In the genomic region with DNA sequence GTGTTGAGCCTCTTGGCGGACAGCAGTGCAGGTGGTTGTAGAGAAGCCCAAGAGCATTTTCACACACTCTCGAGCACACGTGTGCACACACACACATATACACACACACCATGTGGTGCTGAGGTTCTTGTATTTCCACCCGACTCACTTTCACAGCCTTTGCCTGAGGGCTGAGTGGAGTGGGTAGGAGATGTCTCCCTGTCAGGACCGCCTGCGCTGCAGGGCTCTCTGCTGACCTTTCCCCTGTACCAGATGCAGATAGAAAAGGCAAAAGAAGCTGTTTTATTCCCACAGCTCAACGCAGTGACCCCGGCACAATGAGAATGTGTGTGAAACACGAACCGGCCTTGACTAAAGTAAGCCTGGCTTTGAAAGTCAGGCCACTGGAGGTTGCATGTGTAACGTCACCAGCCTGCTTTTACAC, we compare ENCODE assay signal across 17 mouse cellular contexts.
A peak's percentile ranks its signal among the peaks of the same experiment; 100 is the strongest.
DNase-seq lines count a peak whose midpoint lies in the region; ATAC-seq lines count a peak whose summit lies in the region.
"Had no signal": no experiment of that assay in that cellular context is flagged by ENCODE, and none has a peak within 500 bp of the region (broad histone marks: within the 10 kb centered on the region; RNA-seq: fewer than 3 reads in every experiment).

No protein-coding gene starts in this region.

- H3K4me2 ChIP-seq in limb, embryonic 11.5 days (ENCODE audit: low read depth, severe bottlenecking) = no peak overlapping the region
- peak overlapping the region; percentile 59 for H3K4me2 ChIP-seq in forebrain, embryonic 13.5 days
- no peak overlapping the region for H3K4me2 ChIP-seq in limb, embryonic 12.5 days
- H3K4me2 ChIP-seq in neural tube, embryonic 13.5 days = no peak overlapping the region; the same call in 1 of the 2 replicates
- no peak overlapping the region for H3K4me2 ChIP-seq in liver, embryonic 11.5 days
- H3K4me2 ChIP-seq: heart, embryonic 13.5 days had no signal

- no peaks in the 10 kb centered on the region for H3K36me3 ChIP-seq in limb, embryonic 11.5 days (ENCODE audit: control insufficient read depth, insufficient read depth, low read length)
- no peaks in the 10 kb centered on the region; the same call in 1 of the 2 replicates for H3K36me3 ChIP-seq in limb, embryonic 10.5 days
- no peaks in the 10 kb centered on the region for H3K36me3 ChIP-seq in forebrain, embryonic 13.5 days (ENCODE audit: poor library complexity, severe bottlenecking)
- 0 out of 2 replicates have a peak, but pooled peaks cover 3% of the 10 kb centered on the region for H3K36me3 ChIP-seq in limb, embryonic 12.5 days
- no peaks in the 10 kb centered on the region for H3K36me3 ChIP-seq in neural tube, embryonic 13.5 days
- H3K36me3 ChIP-seq in liver, embryonic 11.5 days (ENCODE audit: control insufficient read depth, insufficient read depth, low read length) = no peaks in the 10 kb centered on the region

- ATAC-seq in limb, embryonic 11.5 days (ENCODE audit: insufficient number of reproducible peaks, low FRiP score, low TSS enrichment, low read depth) = peak; percentile 56; the same call in 1 of the 2 replicates
- peak; percentile 48; the same call in 1 of the 2 replicates for ATAC-seq in forebrain, embryonic 13.5 days
- ATAC-seq in limb, embryonic 12.5 days (ENCODE audit: insufficient number of reproducible peaks, insufficient read depth, low FRiP score, low TSS enrichment, low read depth) = peak; percentile 63; the same call in 1 of the 2 replicates
- 0 out of 2 replicates have a peak, but pooled peaks have one; percentile 19 for ATAC-seq in neural tube, embryonic 13.5 days (ENCODE audit: low read depth)
- no peak for ATAC-seq in liver, embryonic 11.5 days (replicated peaks; ENCODE audit: low FRiP score)
- ATAC-seq: inflammation-experienced regulatory T-cells, adult 6 months had no signal

- 62% methylated on average over 11 of the region's 11 CpGs for WGBS in limb, embryonic 11.5 days
- 66% methylated on average over 11 of the region's 11 CpGs for WGBS in limb, embryonic 10.5 days
- WGBS in forebrain, embryonic 13.5 days = 41% methylated on average over 11 of the region's 11 CpGs
- WGBS in limb, embryonic 12.5 days = 46% methylated on average over 11 of the region's 11 CpGs
- WGBS in neural tube, embryonic 13.5 days = 30% methylated on average over 11 of the region's 11 CpGs
- WGBS in liver, embryonic 11.5 days = 79% methylated on average over 11 of the region's 11 CpGs

- no peak overlapping the region for H3K9ac ChIP-seq in limb, embryonic 11.5 days (ENCODE audit: low read length)
- H3K9ac ChIP-seq in forebrain, embryonic 13.5 days = no peak overlapping the region
- H3K9ac ChIP-seq in limb, embryonic 12.5 days (replicated peaks) = no peak overlapping the region
- H3K9ac ChIP-seq in neural tube, embryonic 13.5 days = no peak overlapping the region
- H3K9ac ChIP-seq in liver, embryonic 11.5 days (ENCODE audit: low read depth, low read length) = no peak overlapping the region
- H3K9ac ChIP-seq: heart, embryonic 13.5 days; liver, embryonic 14.5 days had no signal

- intact Hi-C loops in heart, postnatal 36 days (cut with DNase I) = no loop called here

- no peak overlapping the region for H3K4me3 ChIP-seq in limb, embryonic 11.5 days (ENCODE audit: low read depth, low read length)
- no peak overlapping the region for H3K4me3 ChIP-seq in limb, embryonic 10.5 days
- H3K4me3 ChIP-seq in forebrain, embryonic 13.5 days = no peak overlapping the region
- H3K4me3 ChIP-seq in limb, embryonic 12.5 days (replicated peaks) = no peak overlapping the region
- H3K4me3 ChIP-seq in neural tube, embryonic 13.5 days = no peak overlapping the region
- H3K4me3 ChIP-seq in liver, embryonic 11.5 days (ENCODE audit: low read depth, low read length) = no peak overlapping the region
- H3K4me3 ChIP-seq: heart, embryonic 13.5 days; myocyte had no signal

- no peaks in the 10 kb centered on the region for H3K9me3 ChIP-seq in limb, embryonic 11.5 days (ENCODE audit: control insufficient read depth, low read length)
- H3K9me3 ChIP-seq in limb, embryonic 10.5 days (replicated peaks) = no peaks in the 10 kb centered on the region
- H3K9me3 ChIP-seq in forebrain, embryonic 13.5 days (replicated peaks) = no peaks in the 10 kb centered on the region
- H3K9me3 ChIP-seq in limb, embryonic 12.5 days = no peaks in the 10 kb centered on the region
- no peaks in the 10 kb centered on the region for H3K9me3 ChIP-seq in neural tube, embryonic 13.5 days
- no peaks in the 10 kb centered on the region for H3K9me3 ChIP-seq in liver, embryonic 11.5 days (ENCODE audit: control insufficient read depth, low read length)
- H3K9me3 ChIP-seq: G1E; heart, embryonic 13.5 days had no signal

- H3K27ac ChIP-seq in limb, embryonic 11.5 days (replicated peaks; ENCODE audit: low read depth, low read length) = peak overlapping the region; percentile 42; the same call in 1 of the 2 replicates
- H3K27ac ChIP-seq in limb, embryonic 10.5 days = no peak overlapping the region; the same call in 1 of the 2 replicates
- H3K27ac ChIP-seq in forebrain, embryonic 13.5 days = peak overlapping the region; percentile 91
- H3K27ac ChIP-seq in limb, embryonic 12.5 days = no peak overlapping the region
- peak overlapping the region; percentile 82 for H3K27ac ChIP-seq in neural tube, embryonic 13.5 days (replicated peaks)
- no peak overlapping the region for H3K27ac ChIP-seq in liver, embryonic 11.5 days (ENCODE audit: low read depth, low read length)
- H3K27ac ChIP-seq: heart, embryonic 13.5 days; kidney, postnatal 0 days; liver, embryonic 14.5 days had no signal

- H3K27me3 ChIP-seq in limb, embryonic 11.5 days (ENCODE audit: control insufficient read depth, insufficient read depth, low read length) = no peaks in the 10 kb centered on the region
- H3K27me3 ChIP-seq in limb, embryonic 10.5 days (ENCODE audit: low read depth, poor library complexity, severe bottlenecking) = no peaks in the 10 kb centered on the region
- 0 out of 2 replicates have a peak, but pooled peaks cover 3% of the 10 kb centered on the region for H3K27me3 ChIP-seq in forebrain, embryonic 13.5 days
- H3K27me3 ChIP-seq in limb, embryonic 12.5 days = no peaks in the 10 kb centered on the region
- H3K27me3 ChIP-seq in neural tube, embryonic 13.5 days = no peaks in the 10 kb centered on the region
- H3K27me3 ChIP-seq in liver, embryonic 11.5 days (replicated peaks; ENCODE audit: control insufficient read depth, insufficient read depth, low read length) = no peaks in the 10 kb centered on the region
- H3K27me3 ChIP-seq: heart, embryonic 13.5 days had no signal

- peaks cover 20% of the 10 kb centered on the region for H3K4me1 ChIP-seq in limb, embryonic 11.5 days (ENCODE audit: control insufficient read depth, insufficient read depth, low read length)
- peaks cover 30% of the 10 kb centered on the region for H3K4me1 ChIP-seq in limb, embryonic 10.5 days
- peaks cover 45% of the 10 kb centered on the region for H3K4me1 ChIP-seq in forebrain, embryonic 13.5 days
- H3K4me1 ChIP-seq in limb, embryonic 12.5 days (replicated peaks) = peaks cover 27% of the 10 kb centered on the region
- H3K4me1 ChIP-seq in neural tube, embryonic 13.5 days (replicated peaks) = peaks cover 47% of the 10 kb centered on the region
- 0 out of 2 replicates have a peak, but pooled peaks cover 4% of the 10 kb centered on the region for H3K4me1 ChIP-seq in liver, embryonic 11.5 days (replicated peaks; ENCODE audit: control insufficient read depth, insufficient read depth, low read length)

- DNase-seq in limb, embryonic 11.5 days (ENCODE audit: low spot score) = no peak
- DNase-seq in limb, embryonic 10.5 days (ENCODE audit: low spot score) = no peak
- DNase-seq in spleen, postnatal 10 days (ENCODE audit: low spot score in 2 of 2) = no peak
- no peak for DNase-seq in liver, embryonic 11.5 days (ENCODE audit: low spot score)
- no peak for DNase-seq in heart, postnatal 36 days
- DNase-seq: adrenal gland, postnatal 25 days; gastrocnemius, postnatal 36 days; lung, postnatal 36 days had no signal

Comparison
In these comparisons a context has a peak if more than half of its experiments do, and no peak if none do; other contexts are left out.
1. H3K27ac ChIP-seq: peak in limb, embryonic 11.5 days (single experiment), forebrain, embryonic 13.5 days (single experiment) and neural tube, embryonic 13.5 days (single experiment); none in limb, embryonic 10.5 days (single experiment), limb, embryonic 12.5 days (single experiment) and liver, embryonic 11.5 days (single experiment).